Mouse (Mus musculus) liver, embryonic 16.5 days (tissue): ENCODE data around the gene Pbrm1. TPM values are rescaled to one million over a fixed set of nuclear protein-coding genes. Genes with fewer than 3 reads are reported as not detected.

ENCODE experiments used
- ATAC-seq: fragments of 200-750 bp; cut with Nextera tagmentation; 2 replicates; pipeline ENCODE4 v1.8.0; 2017; ENCODE audit warnings: low read depth, mild to moderate bottlenecking, moderate number of reproducible peaks, moderate library complexity
- H3K27ac ChIP-seq: fragments of 300-500 bp; sonication (generic); 2 replicates; pipeline ENCODE4 v1.5.1; 2014; ENCODE audit warnings: mild to moderate bottlenecking, low read length
- H3K27me3 ChIP-seq: fragments of 300-500 bp; sonication (generic); 2 replicates; pipeline ENCODE4 v1.6.1; 2014; ENCODE audit warnings: low read depth, low read length, mixed read lengths; ENCODE audit not compliant: control insufficient read depth, insufficient read depth
- H3K36me3 ChIP-seq: fragments of 300-500 bp; sonication (generic); 2 replicates; pipeline ENCODE4 v1.6.1; 2014; ENCODE audit warnings: mild to moderate bottlenecking; ENCODE audit not compliant: control insufficient read depth, insufficient read depth
- H3K4me1 ChIP-seq: fragments of 300-500 bp; sonication (generic); 2 replicates; pipeline ENCODE4 v1.6.1; 2014; ENCODE audit warnings: low read depth, low read length, mixed read lengths; ENCODE audit not compliant: control insufficient read depth
- H3K4me2 ChIP-seq: fragments of 300-500 bp; sonication (generic); 2 replicates; pipeline ENCODE4 v1.6.1; 2014; ENCODE audit warnings: low read depth, low read length, mixed read lengths
- H3K4me3 ChIP-seq: fragments of 300-500 bp; sonication (generic); 2 replicates; pipeline ENCODE4 v1.5.1; 2014; ENCODE audit warnings: low read depth, mild to moderate bottlenecking, low read length
- H3K9ac ChIP-seq: fragments of 300-500 bp; sonication (generic); 2 replicates; pipeline ENCODE4 v1.6.1; 2014; ENCODE audit warnings: low read depth, low read length
- H3K9me3 ChIP-seq: fragments of 300-500 bp; sonication (generic); replicated peaks from 2 replicates; pipeline ENCODE4 v1.6.1; 2016; ENCODE audit warnings: low read length; ENCODE audit not compliant: control insufficient read depth
- WGBS: fragments of 180-500 bp; shearing (Covaris S2); extraction: QIAGEN DNeasy Blood & Tissue Kit; methylation state at CpG from one replicate; pipeline ENCODE4 v1.1.7; 2014; ENCODE audit not compliant: insufficient replicate concordance; 5-methylcytosine and 5-hydroxymethylcytosine counted together
- polyA plus RNA-seq: library from polyadenylated mRNA; unstranded; fragments of >200 nt; fragmentation: Nextera tagmentation; extraction: Ambion mirVana; gene quantifications from 2 replicates; pipeline ENCODE4 v1.2.1, GENCODE M21; 2015

Gene Pbrm1
- 50.6 and 52.9 TPM in 2 replicates for polyA plus RNA-seq

GRCm38 (mm10) chr14:31018860-31019291 is at the start of gene Pbrm1, which contains the start of gene Gnl3:
Pbrm1 (plus strand) TSS chr14:31019138.
Gnl3 (minus strand) TSS chr14:31019152.
- Histone ChIP-seq H3K36me3 (peaks cover 34% of the 10 kb centered on the region), H3K4me1 (peaks cover 43% of the 10 kb centered on the region), H3K27ac (peak within 1 kb of the TSS; percentile 98), H3K4me3 (peak within 1 kb of the TSS; percentile 67), H3K9me3 (no peaks in the 10 kb centered on the region), H3K4me2 (peak within 1 kb of the TSS; percentile 90), H3K9ac (peak within 1 kb of the TSS; percentile 90), H3K27me3 (no peaks in the 10 kb centered on the region)
- peak; percentile 84 for ATAC-seq
- under 1% methylated on average over 51 of the region's 53 CpGs for WGBS

- Histone ChIP-seq H3K4me3 (no peak overlapping the region), H3K27me3 (no peaks in the 10 kb centered on the region), H3K9ac (no peak overlapping the region), H3K4me1 (no peaks in the 10 kb centered on the region; the same call in 1 of the 2 replicates), H3K9me3 (no peaks in the 10 kb centered on the region), H3K27ac (no peak overlapping the region), H3K4me2 (no peak overlapping the region), H3K36me3 (no peaks in the 10 kb centered on the region)
- no peak for ATAC-seq
- 64% methylated on average over 6 of the region's 6 CpGs for WGBS
These were observed 44.7 kb upstream of the Pbrm1 start for GRCm38 (mm10) chr14:30974204-30974603.

- Histone ChIP-seq H3K4me1 (no peaks in the 10 kb centered on the region; the same call in 1 of the 2 replicates), H3K36me3 (no peaks in the 10 kb centered on the region), H3K9ac (no peak overlapping the region), H3K9me3 (no peaks in the 10 kb centered on the region), H3K4me3 (no peak overlapping the region), H3K4me2 (no peak overlapping the region), H3K27ac (0 out of 2 replicates have a peak overlapping the region, but pooled peaks have one; percentile 10), H3K27me3 (no peaks in the 10 kb centered on the region)
- ATAC-seq: peak; percentile 64
- WGBS: 57% methylated on average over 3 of the region's 3 CpGs
These were observed 42.7 kb upstream of the Pbrm1 start for GRCm38 (mm10) chr14:30976222-30976621.

GRCm38 (mm10) chr14:30996417-30996816 is 22.5 kb upstream of the Pbrm1 start:
- no peaks in the 10 kb centered on the region for H3K9me3 ChIP-seq
- no peaks in the 10 kb centered on the region; the same call in 1 of the 2 replicates for H3K36me3 ChIP-seq
- no peaks in the 10 kb centered on the region for H3K27me3 ChIP-seq
- ATAC-seq: no peak
- no peak overlapping the region for H3K9ac ChIP-seq
- no peak overlapping the region for H3K4me2 ChIP-seq
- H3K4me3 ChIP-seq: no peak overlapping the region
- H3K27ac ChIP-seq: no peak overlapping the region
- peaks cover 4% of the 10 kb centered on the region for H3K4me1 ChIP-seq

- H3K4me2 ChIP-seq: peak overlapping the region; percentile 71
- peak overlapping the region; percentile 89 for H3K9ac ChIP-seq
- peak overlapping the region; percentile 98 for H3K4me3 ChIP-seq
- ATAC-seq: no peak
- H3K9me3 ChIP-seq: no peaks in the 10 kb centered on the region
- 47% methylated on average over 10 of the region's 10 CpGs for WGBS
- peaks cover 10% of the 10 kb centered on the region for H3K4me1 ChIP-seq
- no peaks in the 10 kb centered on the region; the same call in 1 of the 2 replicates for H3K36me3 ChIP-seq
- peak overlapping the region; percentile 94; the same call in 1 of the 2 replicates for H3K27ac ChIP-seq
- H3K27me3 ChIP-seq: no peaks in the 10 kb centered on the region
These were observed 18.6 kb upstream of the Pbrm1 start for GRCm38 (mm10) chr14:31000356-31000755.

GRCm38 (mm10) chr14:31000816-31001306 is 18.1 kb upstream of the Pbrm1 start:
- under 1% methylated on average over 21 of the region's 21 CpGs for WGBS
- Histone ChIP-seq H3K9me3 (no peaks in the 10 kb centered on the region), H3K9ac (peak overlapping the region; percentile 89), H3K4me3 (peak overlapping the region; percentile 98), H3K4me1 (peaks cover 10% of the 10 kb centered on the region), H3K36me3 (no peaks in the 10 kb centered on the region; the same call in 1 of the 2 replicates), H3K4me2 (peak overlapping the region; percentile 71), H3K27me3 (no peaks in the 10 kb centered on the region), H3K27ac (peak overlapping the region; percentile 94)
- no peak for ATAC-seq

GRCm38 (mm10) chr14:31001307-31002205 is 17.4 kb upstream of the Pbrm1 start, which contains the start of the genes Glt8d1 and Spcs1:
Glt8d1 (plus strand) TSS chr14:31001400.
Spcs1 (minus strand) TSS chr14:31001672.
- H3K36me3 ChIP-seq: no peaks in the 10 kb centered on the region; the same call in 1 of the 2 replicates
- H3K27me3 ChIP-seq: no peaks in the 10 kb centered on the region
- peak within 1 kb of the TSS; percentile 89 for H3K9ac ChIP-seq
- WGBS: under 1% methylated on average over 84 of the region's 84 CpGs
- peak within 1 kb of the TSS; percentile 94 for H3K27ac ChIP-seq
- peaks cover 13% of the 10 kb centered on the region for H3K4me1 ChIP-seq
- peak within 1 kb of the TSS; percentile 71 for H3K4me2 ChIP-seq
- H3K9me3 ChIP-seq: no peaks in the 10 kb centered on the region
- H3K4me3 ChIP-seq: peak within 1 kb of the TSS; percentile 98
- peak; percentile 88 for ATAC-seq

- Histone ChIP-seq H3K9me3 (no peaks in the 10 kb centered on the region), H3K27me3 (no peaks in the 10 kb centered on the region), H3K36me3 (0 out of 2 replicates have a peak, but pooled peaks cover under 1% of the 10 kb centered on the region), H3K4me2 (no peak overlapping the region), H3K27ac (no peak overlapping the region), H3K4me1 (peaks cover 16% of the 10 kb centered on the region), H3K4me3 (no peak overlapping the region), H3K9ac (no peak overlapping the region)
- ATAC-seq: no peak
- 48% methylated on average over 2 of the region's 2 CpGs for WGBS
These were observed 14.4 kb upstream of the Pbrm1 start for GRCm38 (mm10) chr14:31004527-31004926.
